Mouse (Mus musculus) megakaryocyte progenitor cell, adult 5-6 weeks (primary cell): Measurements from ENCODE around the gene Rps23. TPM values are rescaled to one million over a fixed set of nuclear protein-coding genes. Genes with fewer than 3 reads are reported as not detected.

Source experiments
- ATAC-seq: replicated peaks from 2 replicates; pipeline ENCODE4 v1.8.0; 2016; ENCODE audit warnings: mild to moderate bottlenecking, moderate TSS enrichment, inconsistent platforms; ENCODE audit not compliant: poor library complexity
- total RNA-seq, 2 experiments: library from RNA; stranded (forward) in 1 of 2; stranded (reverse) in 1 of 2; fragments of 157-497, 149-512 nt in 1 of 2; fragments of 200-1000 nt in 1 of 2; gene quantifications; 2 replicates each; pipeline versions ENCODE4 v1.2.3 to v1.2.4; 2015 to 2017

The Rps23 gene
- total RNA-seq, 2 experiments from 2014 or later: 2,184 to 2,365 TPM

DNA sequence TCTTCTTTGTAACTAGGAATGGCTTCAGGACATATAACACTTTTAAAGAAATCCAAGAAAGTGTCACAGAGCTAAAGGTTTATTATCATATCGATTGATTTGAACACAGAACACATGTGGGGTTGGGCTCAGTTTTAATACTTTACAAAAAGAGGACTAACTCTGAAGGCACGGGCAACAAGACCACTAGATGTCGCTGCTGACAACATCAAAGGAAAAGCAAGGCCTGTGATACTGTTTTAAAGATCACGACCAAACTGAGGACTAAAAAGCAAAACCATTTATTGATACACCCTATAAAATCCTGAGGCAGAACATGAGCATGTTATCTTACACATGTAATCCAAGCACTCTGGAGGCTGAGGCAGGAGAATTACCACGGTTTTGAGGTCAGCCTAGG is 7.1 kb downstream of the Rps23 start:
- ATAC-seq: peak; percentile 60

DNA sequence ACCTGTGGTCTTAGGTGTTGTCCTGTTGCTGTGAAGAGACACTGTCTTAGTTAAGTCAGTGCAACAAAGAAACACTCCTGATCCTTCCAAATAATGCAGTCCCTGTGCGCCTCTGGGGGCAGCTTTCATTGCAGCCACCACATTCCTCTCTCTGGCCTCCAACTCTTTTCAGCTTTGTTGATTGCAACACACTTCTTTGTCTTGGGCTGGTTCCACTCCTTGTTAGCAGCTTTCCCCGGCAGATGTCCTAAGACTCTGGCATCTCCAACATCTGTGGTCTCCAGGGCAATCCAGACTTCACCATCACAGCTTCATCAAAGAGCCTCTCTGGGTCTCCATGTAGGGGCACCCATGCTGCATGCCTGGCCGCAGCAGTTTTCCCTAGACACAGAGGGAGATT is 10.5 kb downstream of the Rps23 start:
- ATAC-seq: no peak

GRCm38 (mm10) chr13:90935852-90936251 is 13.1 kb downstream of the Rps23 start:
- no peak for ATAC-seq

GRCm38 (mm10) chr13:90939192-90939591 is 16.4 kb downstream of the Rps23 start:
- peak; percentile 98 for ATAC-seq

- ATAC-seq: no peak; the same call in 1 of the 2 replicates
Measured at GRCm38 (mm10) chr13:90939600-90939999, 16.8 kb downstream of the Rps23 start.

DNA sequence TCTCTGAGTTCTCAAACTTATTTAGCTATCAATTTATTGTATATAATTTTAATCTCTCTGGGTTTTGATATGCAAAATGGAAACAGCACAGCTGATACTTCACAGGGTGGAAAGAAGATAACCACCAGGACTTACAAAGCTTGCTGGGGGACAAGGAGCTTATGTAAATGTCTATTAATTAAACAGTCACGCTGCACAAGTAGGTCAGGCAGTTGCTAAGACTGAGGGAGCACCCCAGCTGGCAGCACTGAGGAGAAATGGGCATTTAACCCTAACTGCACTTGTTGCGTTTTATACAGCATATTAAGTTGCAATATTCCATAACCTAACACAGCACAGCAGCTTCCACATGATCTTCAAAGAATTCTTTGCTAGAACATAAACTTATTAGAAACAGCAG is 36.1 kb downstream of the Rps23 start:
- ATAC-seq: no peak

DNA sequence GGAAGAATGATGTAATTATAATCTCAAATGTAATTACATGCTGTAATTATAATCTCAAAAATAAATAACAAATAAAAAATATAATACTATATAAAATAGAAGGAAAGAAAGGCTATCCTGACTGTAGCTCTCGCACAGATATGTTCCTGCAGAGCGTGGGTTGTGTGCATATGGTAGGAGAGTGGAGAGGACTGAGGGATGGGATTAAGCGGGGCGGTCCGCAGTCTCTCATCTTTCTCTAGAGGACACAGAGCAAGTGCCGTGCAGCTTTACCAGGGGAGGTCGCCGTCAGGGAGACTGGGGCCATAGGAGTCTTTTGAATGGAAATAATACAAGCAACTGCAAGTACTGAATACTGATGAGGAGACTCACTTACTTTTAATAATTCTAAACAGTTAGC is 37.8 kb downstream of the Rps23 start:
- ATAC-seq: no peak

DNA sequence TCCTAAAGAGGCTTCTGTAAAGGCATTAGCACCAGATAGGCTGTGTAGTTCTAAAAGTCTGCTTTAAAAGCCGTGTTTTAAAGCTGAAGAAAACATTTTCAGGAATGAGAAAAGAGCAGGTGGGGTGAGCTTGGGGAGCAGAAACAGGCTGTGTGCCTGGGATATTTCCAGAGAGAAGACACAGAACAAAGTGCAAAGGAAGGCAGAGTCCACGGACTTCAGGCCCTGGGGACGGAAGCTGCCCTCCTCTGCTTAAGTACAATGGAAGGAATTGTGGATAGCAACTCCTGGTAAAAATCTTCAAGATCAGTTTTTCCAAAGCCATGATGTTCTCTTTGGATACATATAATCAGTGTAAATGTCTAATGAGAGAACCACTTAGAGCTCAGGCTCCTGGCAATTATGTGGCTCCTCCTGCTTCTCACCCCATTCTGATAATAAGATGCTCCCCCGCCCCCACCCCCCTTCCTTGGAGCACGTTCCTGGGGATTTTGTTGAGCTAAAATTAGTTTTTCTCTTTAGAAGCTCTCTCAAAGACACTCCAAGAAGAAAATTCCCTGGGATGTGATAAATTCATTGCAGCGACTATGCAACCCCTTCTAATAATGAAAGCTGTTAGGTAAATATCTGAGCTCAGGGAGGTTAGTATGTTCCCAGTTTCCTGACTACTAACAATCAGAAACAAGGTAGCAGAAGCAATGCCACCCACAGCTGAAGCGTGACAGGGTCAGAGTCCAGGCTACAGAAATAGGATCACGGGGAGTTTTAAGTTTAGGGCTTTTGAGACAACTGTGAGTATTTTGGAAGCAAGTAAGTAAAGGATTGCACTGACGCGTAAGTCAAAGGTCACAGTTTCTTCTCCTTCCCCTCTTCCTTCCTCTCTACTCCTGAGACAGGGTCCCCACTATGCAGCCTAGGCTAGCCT is 40.3 kb downstream of the Rps23 start:
- ATAC-seq: no peak

GRCm38 (mm10) chr13:90964511-90964910 is 41.8 kb downstream of the Rps23 start:
- ATAC-seq: no peak

- ATAC-seq: no peak
Measured at GRCm38 (mm10) chr13:90965996-90966395, 43.2 kb downstream of the Rps23 start.

DNA sequence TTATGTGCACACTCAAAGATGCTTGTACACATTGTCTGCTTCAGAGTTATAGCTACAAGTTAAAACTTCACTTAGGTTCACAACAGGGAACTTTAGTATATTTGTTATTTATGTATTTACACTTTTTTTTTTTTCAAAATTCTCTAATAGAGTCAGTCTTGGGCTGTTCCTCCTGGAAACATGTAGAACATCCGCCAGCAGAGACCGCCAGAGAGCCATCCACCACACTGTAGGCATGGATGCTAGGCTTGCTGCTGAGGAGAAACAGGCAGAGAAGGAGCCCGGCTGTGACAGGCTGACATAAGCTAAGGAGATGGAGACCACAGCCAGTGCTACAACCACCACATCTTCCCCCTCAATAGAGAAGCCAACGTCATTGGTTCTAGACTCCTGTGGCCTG is 44.7 kb downstream of the Rps23 start:
- peak; percentile 100 for ATAC-seq

DNA sequence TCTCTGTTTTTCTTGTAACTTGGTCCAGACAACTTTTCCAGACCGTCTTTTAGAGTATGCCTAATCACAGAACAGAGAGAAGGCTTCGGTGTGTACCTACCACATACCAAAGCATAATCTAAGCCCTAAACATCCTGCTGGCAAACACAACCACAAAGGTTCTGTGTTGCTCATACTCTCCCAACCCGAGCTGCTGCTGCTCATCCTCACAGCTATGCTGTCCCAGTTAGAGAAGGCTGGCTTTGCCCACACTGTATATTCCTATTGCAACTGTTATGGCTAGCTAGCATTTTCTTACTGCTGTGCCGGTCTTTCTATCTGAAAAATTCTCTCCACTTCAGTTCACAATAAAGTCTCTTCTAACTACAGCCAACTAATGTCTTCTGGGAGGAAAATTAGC is 46.2 kb downstream of the Rps23 start:
- no peak for ATAC-seq

DNA sequence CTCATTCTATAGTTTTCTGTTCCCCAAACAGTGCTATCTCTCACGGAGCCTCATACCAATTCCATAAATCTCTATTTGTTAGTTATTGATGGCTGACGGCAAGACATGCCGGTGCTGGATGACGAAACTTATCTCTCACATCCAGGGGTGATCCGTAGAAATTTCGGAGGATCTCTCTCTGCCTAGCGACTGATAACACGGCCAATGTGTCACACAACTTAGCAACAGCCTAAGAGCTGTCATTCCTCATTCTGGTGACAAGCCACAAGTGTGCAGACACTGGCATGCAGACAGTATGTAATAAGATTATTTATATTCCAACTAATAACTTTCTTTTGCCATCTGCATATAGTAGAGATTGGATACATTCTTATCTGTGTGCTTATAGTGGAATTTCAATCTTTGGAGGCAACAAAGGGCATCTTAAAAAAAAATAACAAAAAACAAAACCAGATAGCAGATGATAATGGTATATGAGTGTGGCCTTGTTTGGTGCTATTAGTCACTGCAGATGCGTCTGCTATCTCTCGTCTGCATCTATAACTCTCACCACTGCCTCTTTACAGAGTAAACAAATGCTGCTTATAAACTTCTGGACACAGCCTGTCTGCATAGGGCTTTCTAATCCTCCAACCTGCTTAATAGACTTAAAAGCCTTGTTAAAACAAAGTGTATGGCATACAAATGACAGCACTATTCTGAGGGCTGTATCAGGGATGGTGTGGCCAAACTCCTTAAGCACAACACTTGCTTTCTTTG is 47.7 kb downstream of the Rps23 start:
- no peak for ATAC-seq

- ATAC-seq: no peak
Measured at GRCm38 (mm10) chr13:90973409-90973808, 50.7 kb downstream of the Rps23 start.

Other genes with a start within 250 kb of the Rps23 start
- not detected in 2 replicates for gene Atp6ap1l, start 17.6 kb upstream of the Rps23 start, total RNA-seq (2015)
- gene Atp6ap1l, start 17.6 kb upstream of the Rps23 start, total RNA-seq (2017): not detected in 2 replicates